Mouse (Mus musculus): ENCODE measurements around the gene Ttc41. TPM values are rescaled to one million over a fixed set of nuclear protein-coding genes. Genes with fewer than 3 reads are reported as not detected.
A peak's percentile ranks its signal among the peaks of the same experiment; 100 is the strongest.

The Ttc41 gene
- total RNA-seq, 2 experiments from 2014 or later: 0.42 to 2.3 TPM

DNA sequence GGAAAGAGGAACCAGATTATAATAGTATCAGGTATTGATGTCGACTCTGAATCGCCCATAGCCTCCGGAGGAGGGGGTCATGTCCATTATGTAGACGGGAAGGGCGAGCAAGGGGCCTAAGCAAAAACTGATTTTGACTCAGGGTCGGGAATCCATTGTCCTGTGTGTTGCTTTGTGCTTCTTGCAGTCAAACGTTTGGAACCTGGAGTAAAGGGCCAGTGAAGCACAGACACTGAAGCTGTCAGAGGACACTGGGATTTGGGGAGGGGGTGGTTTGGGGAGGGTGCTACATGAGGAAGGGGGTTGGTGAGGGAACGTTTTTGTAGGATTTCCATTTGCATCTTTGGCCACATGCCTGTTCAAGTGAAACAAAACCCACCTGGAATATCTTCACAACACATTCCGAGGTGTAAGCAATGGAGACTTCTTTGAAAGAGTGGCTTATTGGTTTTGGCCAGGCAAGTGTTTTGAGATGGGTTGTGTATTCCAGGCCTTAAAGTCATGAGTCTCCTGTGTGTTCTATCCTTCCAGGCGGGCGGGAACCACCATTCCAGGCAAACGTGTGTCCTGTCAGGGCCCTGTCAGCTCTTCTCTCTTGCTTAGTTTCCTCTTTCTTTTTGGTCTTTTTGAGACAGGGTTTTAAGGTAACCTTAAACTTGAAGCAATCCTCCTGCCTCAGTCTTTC is 74.3 kb downstream of the Ttc41 start:
- no peak for ATAC-seq (replicated peaks; ENCODE audit: low FRiP score, low TSS enrichment, poor library complexity, severe bottlenecking)

DNA sequence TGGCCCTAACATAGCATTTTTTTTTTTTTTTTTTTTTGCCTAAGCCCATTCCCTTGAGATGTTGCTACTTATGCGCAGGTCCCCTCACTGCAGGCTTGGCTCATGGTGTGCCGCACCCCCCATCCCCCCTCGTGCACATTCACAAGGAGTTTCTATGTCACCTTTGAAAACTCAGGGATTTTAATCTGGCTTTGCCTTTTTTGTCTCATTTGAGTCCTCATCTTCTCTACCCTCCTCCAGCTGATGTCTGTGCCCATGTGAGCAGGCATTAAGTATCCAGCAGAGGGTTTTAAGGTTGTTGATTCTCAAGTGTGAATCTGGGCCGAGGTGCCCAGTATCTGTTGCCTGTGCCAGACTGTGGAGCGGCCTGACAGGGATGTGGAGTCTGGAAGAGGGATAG is 76.0 kb downstream of the Ttc41 start:
- no peak for ATAC-seq (replicated peaks; ENCODE audit: low FRiP score, low TSS enrichment, poor library complexity, severe bottlenecking)

DNA sequence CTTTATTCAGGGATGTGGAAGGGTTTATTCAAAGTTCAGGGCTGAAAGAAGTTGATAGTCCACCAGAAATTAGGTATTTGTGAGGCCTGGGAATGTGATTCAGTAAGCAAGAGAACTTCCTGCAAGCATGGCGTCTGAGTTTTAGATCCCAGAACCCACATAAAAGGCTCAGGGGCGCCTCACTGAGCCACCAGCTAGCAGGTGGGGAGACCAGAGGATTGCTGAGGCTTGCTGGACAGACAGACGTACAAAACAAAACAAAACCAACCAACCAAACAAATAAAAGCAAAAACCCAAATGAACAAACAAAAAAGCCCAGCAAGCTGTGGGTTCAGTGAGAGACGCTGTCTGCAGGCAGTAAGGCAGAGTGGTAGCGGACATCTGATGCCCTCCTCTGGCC is 77.0 kb downstream of the Ttc41 start:
- no peak for ATAC-seq (replicated peaks; ENCODE audit: low FRiP score, low TSS enrichment, poor library complexity, severe bottlenecking)

DNA sequence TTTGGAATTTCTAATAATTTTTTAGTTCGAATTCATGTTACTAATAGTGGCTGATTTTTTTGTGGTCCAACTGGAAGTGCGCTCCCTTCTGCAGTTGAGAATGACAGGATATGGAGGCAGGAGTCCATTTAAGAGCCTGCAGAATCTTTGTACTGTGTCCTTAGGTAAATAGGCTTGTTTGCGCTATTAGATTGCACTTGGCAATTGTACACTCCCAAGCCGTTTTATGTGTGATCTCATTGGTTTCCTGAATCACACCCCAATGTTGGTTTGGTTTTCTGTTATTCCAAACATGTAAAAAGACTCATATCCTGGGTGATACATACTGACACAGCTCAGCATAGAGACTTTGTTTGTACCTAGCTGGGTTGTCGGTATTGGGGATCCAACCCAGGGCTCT is 78.0 kb downstream of the Ttc41 start:
- no peak for ATAC-seq (replicated peaks; ENCODE audit: low FRiP score, low TSS enrichment, poor library complexity, severe bottlenecking)

DNA sequence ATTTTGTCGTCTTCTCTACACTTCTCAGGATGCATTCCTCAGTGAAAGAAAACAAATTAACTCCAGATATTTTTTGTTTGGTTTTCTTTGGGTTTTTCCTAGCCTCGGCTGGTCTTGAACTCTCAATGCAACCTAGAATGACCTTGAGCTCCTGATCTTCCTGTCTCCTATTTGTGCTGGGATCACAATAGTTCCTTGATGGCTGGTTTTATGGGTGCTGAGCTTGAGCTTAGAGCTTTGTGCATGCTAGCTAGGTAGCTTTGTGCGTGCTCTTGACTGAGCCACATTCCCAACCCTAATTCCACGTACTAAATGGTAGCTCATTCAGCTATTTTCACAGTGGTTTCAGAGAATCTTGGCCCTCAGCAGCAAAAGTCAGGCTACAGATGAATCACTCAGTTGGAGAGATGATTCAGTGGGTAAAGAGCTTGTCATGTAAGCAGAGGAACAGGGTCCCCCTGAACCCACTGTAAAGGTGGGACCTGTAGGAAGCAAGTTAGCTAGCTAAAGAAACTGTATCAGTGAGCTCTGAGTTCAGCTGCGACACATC is 78.6 kb downstream of the Ttc41 start:
- no peak for ATAC-seq (replicated peaks; ENCODE audit: low FRiP score, low TSS enrichment, poor library complexity, severe bottlenecking)

DNA sequence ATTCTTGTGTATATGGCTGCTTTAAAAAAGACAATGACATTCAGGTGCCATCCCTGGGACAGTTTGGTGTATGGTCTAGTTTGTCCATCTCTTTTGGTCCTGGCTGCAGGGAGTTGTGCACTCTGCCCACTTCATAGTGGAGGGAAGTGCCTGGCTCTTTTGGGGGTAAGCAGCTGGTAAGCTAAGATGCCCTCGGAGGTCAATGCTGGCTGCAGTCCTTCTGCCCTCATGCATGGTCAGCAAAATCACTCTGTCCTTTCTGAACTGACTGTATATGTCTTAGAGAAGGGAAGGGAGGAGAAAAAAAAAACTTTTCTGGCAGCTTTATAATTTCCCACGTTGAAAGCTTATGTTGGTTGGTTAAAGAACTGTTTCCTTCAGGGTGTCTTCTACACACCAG is 79.8 kb downstream of the Ttc41 start:
- no peak for ATAC-seq (replicated peaks; ENCODE audit: low FRiP score, low TSS enrichment, poor library complexity, severe bottlenecking)

DNA sequence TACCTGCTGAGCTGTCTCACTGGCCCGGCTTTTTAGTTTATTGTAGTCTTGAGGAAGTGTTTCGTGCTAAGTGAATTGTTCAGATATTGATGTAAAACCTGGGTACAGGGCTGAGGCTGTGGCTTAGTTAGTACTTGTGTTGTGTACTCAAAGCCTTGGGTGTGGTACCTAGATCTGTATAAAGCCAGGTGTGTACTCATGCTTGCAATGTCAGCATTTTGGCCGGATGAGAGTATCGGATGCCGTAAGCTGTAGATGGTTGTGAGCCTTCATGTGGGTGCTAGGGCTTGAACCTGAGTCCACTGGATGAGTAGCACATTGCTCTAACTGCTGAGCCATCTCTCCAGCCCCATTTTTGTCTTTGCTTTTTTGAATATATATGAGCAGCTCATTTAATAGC is 80.5 kb downstream of the Ttc41 start:
- no peak for ATAC-seq (replicated peaks; ENCODE audit: low FRiP score, low TSS enrichment, poor library complexity, severe bottlenecking)

DNA sequence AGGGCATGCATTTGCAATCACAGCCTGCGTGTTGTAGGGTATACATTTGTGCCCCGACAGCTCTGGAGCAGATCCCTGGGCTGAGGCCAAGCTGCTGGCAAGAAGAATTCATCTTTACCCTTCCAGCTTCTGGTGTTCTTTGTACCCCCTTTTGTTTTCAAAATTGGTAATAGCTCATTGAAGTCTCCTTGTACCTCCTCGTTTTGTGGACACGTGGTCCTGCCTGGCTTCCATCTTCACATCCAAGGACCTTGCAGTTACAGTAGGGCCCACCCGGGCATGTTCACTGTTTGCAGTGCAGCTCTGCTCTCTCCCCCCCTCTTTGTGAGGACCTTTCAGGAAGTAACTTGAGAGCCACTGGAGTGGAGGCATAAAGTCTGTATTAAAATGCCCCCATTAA is 82.6 kb downstream of the Ttc41 start:
- ATAC-seq (replicated peaks; ENCODE audit: low FRiP score, low TSS enrichment, poor library complexity, severe bottlenecking): no peak

DNA sequence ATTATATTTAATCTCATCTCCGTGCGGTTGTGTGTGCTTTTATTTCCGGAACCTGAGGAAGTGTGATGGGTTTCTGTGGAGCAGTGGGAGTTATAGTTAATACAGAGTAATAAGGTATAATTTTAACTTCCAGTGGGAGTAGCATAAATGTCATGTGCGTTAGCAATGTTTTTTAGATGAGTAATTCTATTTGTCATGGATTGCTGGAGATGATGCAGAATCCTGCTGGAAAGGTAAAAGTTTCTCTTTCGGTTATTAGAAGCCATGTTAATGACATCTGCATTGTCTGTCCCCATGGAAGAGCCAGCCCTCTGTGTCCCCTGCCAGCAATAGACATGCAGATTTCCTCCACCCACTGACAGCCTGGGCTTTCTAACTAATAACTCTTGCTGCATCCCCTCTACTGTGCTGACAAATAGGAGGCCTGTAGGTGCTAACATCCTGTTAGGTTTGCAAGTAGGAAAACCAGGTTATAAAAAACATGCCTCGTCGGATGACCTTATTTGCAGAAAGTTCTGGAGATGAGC is 83.6 kb downstream of the Ttc41 start:
- no peak for ATAC-seq (replicated peaks; ENCODE audit: low FRiP score, low TSS enrichment, poor library complexity, severe bottlenecking)

DNA sequence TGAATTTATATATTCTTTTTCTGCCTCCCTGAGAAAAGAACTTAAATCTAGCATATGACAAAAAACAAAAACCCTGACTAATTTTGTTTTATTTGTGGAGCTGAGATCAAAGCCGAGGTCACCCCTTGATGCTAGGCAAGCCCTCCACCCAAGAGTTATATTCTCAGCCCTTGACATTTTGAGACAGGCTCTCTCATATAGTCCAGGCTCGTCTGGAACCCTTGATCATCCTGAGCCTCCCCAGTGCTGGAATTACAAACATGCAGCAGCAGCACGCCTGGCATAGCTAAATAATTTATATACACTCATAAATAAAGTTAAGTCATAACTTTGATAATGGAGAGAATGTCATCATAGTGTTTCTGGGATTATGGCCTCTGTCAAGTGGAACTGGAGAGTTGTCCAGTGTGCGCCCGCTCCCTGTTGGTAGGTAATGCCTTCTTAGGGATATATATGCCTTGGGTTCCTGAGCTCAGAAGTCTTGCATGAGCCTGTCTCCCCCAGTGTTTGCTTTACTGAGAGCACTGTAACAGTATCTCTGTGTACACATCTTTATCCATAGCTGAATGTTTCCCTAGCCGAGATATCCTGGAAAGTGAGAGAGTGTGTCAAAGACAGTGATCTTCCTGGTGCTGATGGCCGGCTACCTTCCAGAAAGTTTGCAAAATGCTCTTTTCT is 86.0 kb downstream of the Ttc41 start:
- no peak for ATAC-seq (replicated peaks; ENCODE audit: low FRiP score, low TSS enrichment, poor library complexity, severe bottlenecking)

DNA sequence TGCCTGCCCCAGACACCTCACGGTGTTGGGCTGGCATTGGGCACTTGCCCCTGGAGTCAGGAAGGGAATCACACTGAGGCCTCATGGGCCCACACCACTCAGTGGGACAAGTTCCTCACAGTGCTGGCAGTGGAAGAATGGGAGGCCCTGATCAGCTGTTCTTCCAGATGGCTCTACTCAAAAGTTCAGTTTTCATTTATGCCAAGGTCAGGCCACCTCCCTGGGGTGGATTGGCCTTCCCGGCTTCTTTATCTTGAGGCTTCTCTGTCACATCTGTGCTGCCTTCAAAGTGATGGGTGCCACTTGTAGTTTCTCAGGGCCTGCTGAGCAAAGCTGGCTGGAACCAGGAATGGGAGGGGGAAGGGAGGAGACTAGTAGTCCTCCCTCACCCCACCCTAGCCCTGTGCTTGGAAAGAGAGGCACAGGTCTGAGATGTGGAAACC is 87.9 kb downstream of the Ttc41 start:
- ATAC-seq (replicated peaks; ENCODE audit: low FRiP score, low TSS enrichment, poor library complexity, severe bottlenecking): peak; percentile 85

DNA sequence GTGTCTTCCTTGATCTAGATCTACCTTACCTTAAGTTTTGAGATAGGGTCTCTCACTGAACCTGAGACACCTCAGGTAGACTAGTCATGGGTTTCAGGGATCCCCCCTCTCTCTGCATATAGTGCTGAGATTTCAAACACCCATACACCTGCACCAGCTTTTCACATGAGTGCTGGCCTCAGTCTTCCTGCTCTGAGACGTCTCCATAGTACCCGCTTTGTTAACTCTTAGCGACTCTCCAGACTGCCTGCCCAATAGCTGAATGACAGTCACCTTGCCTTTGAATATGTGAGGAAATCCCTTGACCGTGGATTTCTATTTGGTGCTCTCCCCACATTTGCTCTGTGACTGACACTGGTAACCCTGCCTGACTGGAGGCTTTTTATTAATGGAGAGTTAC is 88.6 kb downstream of the Ttc41 start:
- ATAC-seq (replicated peaks; ENCODE audit: low FRiP score, low TSS enrichment, poor library complexity, severe bottlenecking): no peak

DNA sequence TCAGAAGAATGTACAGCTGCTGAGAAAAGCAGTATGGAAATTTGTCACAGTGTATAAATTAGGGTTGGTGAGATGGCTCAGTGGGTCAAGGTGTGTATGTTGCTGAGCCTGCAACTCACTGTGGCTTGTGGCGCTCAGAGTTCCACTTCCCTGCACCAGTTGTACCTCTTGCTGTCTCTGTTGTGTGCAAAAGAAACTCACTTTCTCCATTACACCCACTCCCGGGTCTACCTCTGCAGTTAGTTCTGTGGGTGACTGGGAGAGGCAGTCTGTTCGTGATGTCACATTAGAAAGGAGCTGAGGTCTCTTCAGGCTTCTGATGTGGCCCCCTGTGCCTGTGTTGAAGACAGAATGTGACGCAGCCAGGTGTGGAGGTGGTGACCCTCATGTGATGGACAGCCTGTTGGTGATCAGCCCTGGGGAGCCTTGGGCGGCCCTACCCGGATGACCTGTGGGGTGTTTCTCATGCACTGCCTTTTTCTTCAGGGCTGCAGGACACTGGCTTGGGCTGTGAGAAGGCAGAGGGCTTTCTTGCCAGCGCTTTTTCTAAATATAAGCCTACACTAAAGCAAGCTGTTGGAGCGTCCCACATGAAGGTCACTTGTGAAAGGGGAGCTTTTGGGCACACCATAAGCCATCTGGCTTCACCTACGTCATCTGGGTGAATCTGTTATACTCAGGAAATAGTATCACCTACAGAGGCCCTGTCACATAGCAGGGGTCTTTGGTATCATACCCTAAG is 89.4 kb downstream of the Ttc41 start:
- ATAC-seq (replicated peaks; ENCODE audit: low FRiP score, low TSS enrichment, poor library complexity, severe bottlenecking): no peak

DNA sequence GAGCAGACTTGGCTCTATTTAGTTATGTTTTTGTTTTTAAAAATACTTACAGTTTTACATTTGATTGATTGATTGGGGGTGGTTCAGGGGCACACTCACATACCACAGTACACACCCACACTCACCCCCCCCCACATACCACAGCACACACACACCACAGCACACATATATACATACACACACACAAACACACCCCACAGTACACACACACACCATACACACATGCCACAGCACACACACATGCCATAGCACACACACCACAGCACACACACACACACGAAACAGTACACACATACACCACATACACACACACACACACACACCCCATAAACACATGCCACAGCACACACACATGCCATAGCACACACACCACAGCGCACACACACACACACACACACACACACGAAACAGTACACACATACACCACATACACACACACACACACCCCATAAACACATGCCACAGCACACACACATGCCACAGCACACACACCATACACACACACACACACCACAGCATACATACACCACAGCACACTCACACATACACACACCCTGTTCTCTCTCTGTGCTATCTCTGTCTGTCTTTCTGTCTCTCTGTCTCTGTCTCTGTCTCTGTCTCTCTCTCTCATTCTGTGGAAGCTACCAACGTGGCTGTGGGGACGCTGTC is 90.6 kb downstream of the Ttc41 start:
- no peak for ATAC-seq (replicated peaks; ENCODE audit: low FRiP score, low TSS enrichment, poor library complexity, severe bottlenecking)

DNA sequence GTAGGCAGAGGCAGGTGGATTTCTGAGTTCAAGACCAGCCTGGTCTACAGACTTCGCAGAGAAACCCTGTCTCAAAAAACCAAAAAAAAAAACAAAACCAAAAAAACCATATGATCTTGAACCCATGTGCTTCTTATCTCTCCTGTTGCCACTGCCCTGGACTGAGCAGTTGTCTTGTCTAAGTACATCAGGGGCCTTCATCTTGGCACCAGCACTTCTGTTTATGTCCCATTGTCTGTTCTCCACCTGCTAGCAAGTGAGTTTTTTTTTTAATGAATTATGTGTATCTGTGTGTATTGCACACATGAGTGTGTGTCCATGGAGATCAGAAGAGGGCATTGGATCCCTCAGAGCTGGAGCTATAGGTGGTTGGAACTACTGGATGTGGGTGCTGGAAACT is 101.8 kb downstream of the Ttc41 start:
- peak; percentile 83 for ATAC-seq (replicated peaks; ENCODE audit: low FRiP score, low TSS enrichment, poor library complexity, severe bottlenecking)

DNA sequence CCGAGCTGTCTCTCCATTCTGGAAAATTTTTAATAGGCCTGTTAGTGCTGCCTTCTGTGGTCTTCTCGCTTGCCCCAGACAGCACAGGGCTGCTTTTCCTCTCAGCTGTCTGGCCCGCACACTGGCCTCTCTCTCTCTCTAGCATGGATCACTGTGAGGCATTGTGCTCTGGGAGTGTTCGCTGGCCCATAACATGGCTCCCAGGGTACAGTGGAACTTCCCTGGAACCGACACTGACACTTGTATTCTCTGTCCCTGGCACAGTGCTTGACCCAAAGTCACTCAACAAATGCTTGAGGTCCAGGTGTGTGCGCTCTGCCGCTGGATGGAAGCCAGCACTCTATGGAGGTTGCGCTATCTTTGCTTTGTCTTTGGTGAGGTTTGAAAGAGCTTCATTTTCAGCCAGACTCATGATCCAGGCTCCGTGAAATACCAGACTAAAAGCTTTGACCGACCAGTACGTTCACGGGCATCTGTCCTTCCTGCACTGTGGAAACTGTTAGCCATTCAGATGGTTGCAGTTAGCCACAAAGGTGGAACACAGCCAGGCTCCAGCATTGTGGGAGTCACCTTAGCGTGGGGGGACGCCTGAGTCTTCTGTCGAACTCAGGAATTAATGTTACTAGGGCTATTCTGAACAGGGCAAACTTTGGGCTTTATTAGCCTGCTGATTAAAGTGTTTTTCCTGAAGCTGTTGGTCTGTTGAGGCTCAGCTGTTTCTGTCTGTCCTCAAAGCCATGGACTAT is 102.6 kb downstream of the Ttc41 start:
- peak; percentile 28; the same call in 1 of the 2 replicates for ATAC-seq (replicated peaks; ENCODE audit: low FRiP score, low TSS enrichment, poor library complexity, severe bottlenecking)

DNA sequence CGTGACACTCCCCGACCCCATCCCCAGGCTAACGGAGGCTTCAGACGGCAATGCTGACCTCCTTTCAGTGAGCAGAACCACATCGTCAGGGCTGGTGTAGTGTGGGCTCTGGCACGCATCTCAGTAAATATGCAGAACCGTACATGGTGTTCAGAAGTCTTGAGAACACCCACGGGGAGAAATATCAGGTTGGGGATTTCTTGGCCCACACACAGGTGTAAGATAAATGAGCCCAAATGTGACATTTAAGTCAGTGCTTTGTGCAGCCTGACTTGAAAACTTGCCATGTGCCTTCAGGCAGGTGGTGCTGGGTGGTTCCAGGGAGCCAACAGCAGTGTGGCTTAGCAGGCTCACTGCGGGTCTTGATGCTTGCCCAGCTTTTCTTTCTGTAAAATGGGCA is 104.4 kb downstream of the Ttc41 start:
- ATAC-seq (replicated peaks; ENCODE audit: low FRiP score, low TSS enrichment, poor library complexity, severe bottlenecking): no peak

DNA sequence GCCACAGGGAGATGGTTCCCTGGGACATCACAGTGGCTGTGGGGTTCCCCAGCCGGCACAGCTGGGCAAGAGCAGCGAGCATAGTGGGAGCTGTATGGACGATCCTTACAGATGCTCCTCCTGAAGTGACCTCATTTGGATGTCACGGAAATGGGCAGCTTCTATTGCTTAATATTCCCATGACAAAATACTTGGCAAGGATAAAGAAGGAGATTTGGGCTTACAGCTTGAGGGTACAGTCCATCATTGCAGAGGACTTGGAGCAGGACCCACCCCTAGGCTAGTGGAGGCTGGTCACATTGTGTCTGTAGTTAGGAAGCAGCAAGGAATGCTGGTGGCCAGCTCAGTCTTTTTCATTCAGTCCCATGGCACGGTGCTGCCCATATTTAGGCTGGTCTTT is 105.0 kb downstream of the Ttc41 start:
- ATAC-seq (replicated peaks; ENCODE audit: low FRiP score, low TSS enrichment, poor library complexity, severe bottlenecking): no peak

Measured in megakaryocyte-erythroid progenitor cell, adult 5-6 weeks (primary cell).